Mouse (Mus musculus): ENCODE measurements around the gene Olfr148.

Olfr148 gene

DNA sequence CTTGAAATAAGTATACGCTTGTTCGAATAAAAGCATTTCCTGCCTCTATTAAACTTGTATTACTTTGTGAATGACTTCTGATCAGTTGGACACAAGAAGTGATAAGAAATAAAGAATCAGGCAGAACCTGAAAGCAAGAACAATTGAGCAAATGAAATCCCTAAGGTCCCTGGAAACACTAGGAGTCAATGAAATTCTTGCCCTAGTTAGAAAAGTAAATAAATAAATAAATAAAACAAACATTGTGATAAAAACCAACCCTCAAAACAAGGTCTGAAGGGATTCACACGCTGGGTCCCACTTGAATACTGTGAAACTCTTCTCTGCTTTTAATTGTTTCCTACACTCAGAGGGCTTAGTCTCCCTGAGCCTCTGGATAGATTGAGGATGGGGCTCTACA, at the start of gene Olfr148:
TSS of gene Olfr148 (plus strand) at position 301 of the 400 bp plus-strand sequence.
- Histone ChIP-seq H3K4me3 (replicated peaks; ENCODE audit: low read length) (no peak within 1 kb of the TSS), H3K4me1 (replicated peaks; ENCODE audit: low read depth, low read length) (no peaks in the 10 kb centered on the region), H3K9me3 (ENCODE audit: low read length) (no peaks in the 10 kb centered on the region), H3K27me3 (ENCODE audit: insufficient read depth, low read length) (peaks cover 2% of the 10 kb centered on the region; the same call in 1 of the 2 replicates), H3K36me3 (ENCODE audit: insufficient read depth, low read length) (no peaks in the 10 kb centered on the region)
- no peak for TF ChIP-seq POU5F1 (IDR thresholded peaks at IDR 0.05; ENCODE audit: borderline replicate concordance, low read length)
- no peak for TF ChIP-seq CTCF (conservative IDR thresholded peaks at IDR 0.05; ENCODE audit: low read length)
- no peak for TF ChIP-seq NANOG (IDR thresholded peaks at IDR 0.05; ENCODE audit: borderline replicate concordance, low read length)

GRCm38 (mm10) chr9:39575469-39575868, 35.0 kb upstream of the Olfr148 start, which contains the start of gene Olfr959:
TSS of gene Olfr959 (minus strand) at chr9:39575569.
- H3K27me3 ChIP-seq (ENCODE audit: insufficient read depth, low read length): no peaks in the 10 kb centered on the region
- TF ChIP-seq POU5F1 (IDR thresholded peaks at IDR 0.05; ENCODE audit: borderline replicate concordance, low read length) (no peak), CTCF (conservative IDR thresholded peaks at IDR 0.05; ENCODE audit: low read length) (no peak), NANOG (IDR thresholded peaks at IDR 0.05; ENCODE audit: borderline replicate concordance, low read length) (no peak)
- H3K36me3 ChIP-seq (ENCODE audit: insufficient read depth, low read length): no peaks in the 10 kb centered on the region
- H3K4me1 ChIP-seq (replicated peaks; ENCODE audit: low read depth, low read length): no peaks in the 10 kb centered on the region
- no peak within 1 kb of the TSS for H3K4me3 ChIP-seq (replicated peaks; ENCODE audit: low read length)
- no peaks in the 10 kb centered on the region for H3K9me3 ChIP-seq (ENCODE audit: low read length)

DNA sequence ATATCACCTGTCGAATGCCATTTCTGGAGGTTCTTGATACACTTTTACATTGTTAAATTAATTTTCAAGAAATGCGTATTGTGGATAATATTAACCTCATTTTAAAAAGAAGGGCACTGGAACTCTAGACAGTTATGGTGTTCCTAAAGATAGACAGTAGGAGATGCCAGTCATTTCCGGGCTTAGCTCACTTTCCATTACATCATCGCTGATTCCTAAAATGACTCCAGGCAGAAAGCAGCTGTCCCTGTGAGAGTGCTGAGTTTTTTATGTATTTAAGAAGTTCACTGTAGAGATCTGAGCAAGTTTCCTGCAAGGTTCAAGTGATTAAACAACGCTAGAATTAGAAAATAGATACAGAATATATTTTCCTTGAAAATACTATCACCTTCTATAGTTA, 33.4 kb upstream of the Olfr148 start:
- no peaks in the 10 kb centered on the region for H3K4me1 ChIP-seq (replicated peaks; ENCODE audit: low read depth, low read length)
- H3K27me3 ChIP-seq (ENCODE audit: insufficient read depth, low read length): no peaks in the 10 kb centered on the region
- H3K9me3 ChIP-seq (ENCODE audit: low read length): no peaks in the 10 kb centered on the region
- no peak overlapping the region for H3K4me3 ChIP-seq (replicated peaks; ENCODE audit: low read length)
- TF ChIP-seq NANOG (IDR thresholded peaks at IDR 0.05; ENCODE audit: borderline replicate concordance, low read length) (no peak), CTCF (conservative IDR thresholded peaks at IDR 0.05; ENCODE audit: low read length) (no peak)
- no peaks in the 10 kb centered on the region for H3K36me3 ChIP-seq (ENCODE audit: insufficient read depth, low read length)

- Histone ChIP-seq H3K4me1 (replicated peaks; ENCODE audit: low read depth, low read length) (peaks cover 34% of the 10 kb centered on the region), H3K4me3 (replicated peaks; ENCODE audit: low read length) (peak overlapping the region; percentile 61), H3K36me3 (ENCODE audit: insufficient read depth, low read length) (no peaks in the 10 kb centered on the region), H3K9me3 (ENCODE audit: low read length) (no peaks in the 10 kb centered on the region), H3K27me3 (ENCODE audit: insufficient read depth, low read length) (peaks cover 2% of the 10 kb centered on the region; the same call in 1 of the 2 replicates)
- TF ChIP-seq NANOG (IDR thresholded peaks at IDR 0.05; ENCODE audit: borderline replicate concordance, low read length): no peak
- TF ChIP-seq CTCF (conservative IDR thresholded peaks at IDR 0.05; ENCODE audit: low read length): no peak
- TF ChIP-seq POU5F1 (IDR thresholded peaks at IDR 0.05; ENCODE audit: borderline replicate concordance, low read length): no peak
Observed at GRCm38 (mm10) chr9:39602536-39603332, 7.7 kb upstream of the Olfr148 start.

GRCm38 (mm10) chr9:39603333-39603845, 7.1 kb upstream of the Olfr148 start:
- Histone ChIP-seq H3K36me3 (ENCODE audit: insufficient read depth, low read length) (no peaks in the 10 kb centered on the region), H3K9me3 (ENCODE audit: low read length) (no peaks in the 10 kb centered on the region), H3K27me3 (ENCODE audit: insufficient read depth, low read length) (peaks cover 2% of the 10 kb centered on the region; the same call in 1 of the 2 replicates), H3K4me3 (replicated peaks; ENCODE audit: low read length) (peak overlapping the region; percentile 61), H3K4me1 (replicated peaks; ENCODE audit: low read depth, low read length) (peaks cover 34% of the 10 kb centered on the region)
- no peak for TF ChIP-seq POU5F1 (IDR thresholded peaks at IDR 0.05; ENCODE audit: borderline replicate concordance, low read length)
- no peak for TF ChIP-seq CTCF (conservative IDR thresholded peaks at IDR 0.05; ENCODE audit: low read length)
- TF ChIP-seq NANOG (IDR thresholded peaks at IDR 0.05; ENCODE audit: borderline replicate concordance, low read length): no peak

- TF ChIP-seq NANOG (IDR thresholded peaks at IDR 0.05; ENCODE audit: borderline replicate concordance, low read length): no peak
- TF ChIP-seq CTCF (conservative IDR thresholded peaks at IDR 0.05; ENCODE audit: low read length): no peak
- no peak for TF ChIP-seq POU5F1 (IDR thresholded peaks at IDR 0.05; ENCODE audit: borderline replicate concordance, low read length)
- H3K27me3 ChIP-seq (ENCODE audit: insufficient read depth, low read length): peaks cover 2% of the 10 kb centered on the region; the same call in 1 of the 2 replicates
- peak within 1 kb of the TSS; percentile 61 for H3K4me3 ChIP-seq (replicated peaks; ENCODE audit: low read length)
- peaks cover 34% of the 10 kb centered on the region for H3K4me1 ChIP-seq (replicated peaks; ENCODE audit: low read depth, low read length)
- no peaks in the 10 kb centered on the region for H3K36me3 ChIP-seq (ENCODE audit: insufficient read depth, low read length)
- no peaks in the 10 kb centered on the region for H3K9me3 ChIP-seq (ENCODE audit: low read length)
Observed at GRCm38 (mm10) chr9:39603999-39604453, 6.4 kb upstream of the Olfr148 start, which contains the start of gene AW551984. TSS of gene AW551984 (minus strand) at chr9:39604403.

DNA sequence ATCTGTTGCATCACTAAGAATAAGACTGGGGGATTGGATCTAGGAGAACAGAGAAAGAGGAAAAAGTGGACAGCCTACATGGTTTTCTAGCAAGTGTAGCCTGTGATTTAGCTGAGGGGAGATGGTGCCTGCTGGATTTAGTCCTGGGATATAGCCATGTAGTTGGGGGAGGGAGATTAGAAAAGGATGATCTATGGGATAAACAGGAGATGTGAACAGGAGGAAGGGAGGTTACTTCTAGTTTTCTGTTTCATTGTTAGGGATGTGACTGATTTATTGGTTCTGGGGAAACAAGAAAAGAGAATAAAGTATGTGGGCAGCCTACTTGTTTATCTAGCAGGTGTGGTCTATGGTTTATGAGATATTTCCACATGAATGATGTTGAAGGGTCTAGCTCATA, 2.0 kb upstream of the Olfr148 start:
- Histone ChIP-seq H3K27me3 (ENCODE audit: insufficient read depth, low read length) (peaks cover 2% of the 10 kb centered on the region; the same call in 1 of the 2 replicates), H3K4me1 (replicated peaks; ENCODE audit: low read depth, low read length) (peaks cover 11% of the 10 kb centered on the region), H3K9me3 (ENCODE audit: low read length) (no peaks in the 10 kb centered on the region), H3K4me3 (replicated peaks; ENCODE audit: low read length) (no peak overlapping the region), H3K36me3 (ENCODE audit: insufficient read depth, low read length) (no peaks in the 10 kb centered on the region)
- TF ChIP-seq NANOG (IDR thresholded peaks at IDR 0.05; ENCODE audit: borderline replicate concordance, low read length): no peak
- TF ChIP-seq CTCF (conservative IDR thresholded peaks at IDR 0.05; ENCODE audit: low read length): no peak
- TF ChIP-seq POU5F1 (IDR thresholded peaks at IDR 0.05; ENCODE audit: borderline replicate concordance, low read length): no peak

DNA sequence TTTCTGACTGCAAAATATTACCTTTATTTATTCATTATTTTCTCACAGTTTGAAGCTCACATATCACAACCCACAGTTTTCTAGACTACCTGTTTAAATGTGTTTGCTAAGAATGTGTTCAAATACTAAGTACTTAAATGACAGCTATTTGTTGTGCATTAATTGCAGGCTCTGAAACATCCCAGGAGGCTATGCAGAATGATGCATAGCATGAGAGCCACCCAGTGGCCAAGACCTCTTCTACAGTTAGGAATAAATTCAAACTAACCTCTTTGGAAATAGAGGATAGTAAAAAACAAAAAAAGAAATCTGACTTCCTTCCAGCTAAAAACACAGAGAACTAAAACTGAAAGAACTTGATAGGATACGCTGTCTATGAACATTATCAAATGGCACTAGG, 1.5 kb downstream of the Olfr148 start:
- TF ChIP-seq CTCF (conservative IDR thresholded peaks at IDR 0.05; ENCODE audit: low read length): 0 out of 2 replicates have a peak, but pooled peaks have one; percentile 16
- no peak for TF ChIP-seq NANOG (IDR thresholded peaks at IDR 0.05; ENCODE audit: borderline replicate concordance, low read length)
- TF ChIP-seq POU5F1 (IDR thresholded peaks at IDR 0.05; ENCODE audit: borderline replicate concordance, low read length): no peak
- H3K27me3 ChIP-seq (ENCODE audit: insufficient read depth, low read length): no peaks in the 10 kb centered on the region
- H3K36me3 ChIP-seq (ENCODE audit: insufficient read depth, low read length): no peaks in the 10 kb centered on the region
- H3K4me1 ChIP-seq (replicated peaks; ENCODE audit: low read depth, low read length): no peaks in the 10 kb centered on the region
- no peaks in the 10 kb centered on the region for H3K9me3 ChIP-seq (ENCODE audit: low read length)
- H3K4me3 ChIP-seq (replicated peaks; ENCODE audit: low read length): no peak overlapping the region

Data from E14TG2a.4 (cell line).